Mouse (Mus musculus): Measurements from ENCODE around the gene Ces4a.

DNA sequence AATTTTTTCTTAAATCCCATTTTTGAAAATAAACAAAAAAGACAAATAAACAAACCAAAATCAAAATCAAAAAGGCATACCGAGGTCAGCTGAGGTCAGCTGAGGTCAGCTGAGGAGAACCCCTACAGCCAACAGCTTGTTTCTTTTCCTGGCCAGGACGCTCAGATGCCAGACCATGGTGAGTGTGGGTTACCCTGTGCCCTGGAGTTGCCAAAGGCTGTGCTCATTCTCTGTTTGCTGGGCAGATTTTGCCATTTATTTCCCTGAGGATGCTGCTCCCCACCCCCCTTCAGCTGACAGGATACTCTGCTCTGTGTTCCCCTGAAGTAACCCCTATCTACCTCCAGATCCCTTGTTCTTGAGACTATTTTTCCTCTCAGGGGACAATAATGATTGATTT, 35.5 kb downstream of the Ces4a start:
- TF ChIP-seq POLR2A (IDR thresholded peaks at IDR 0.05; ENCODE audit: insufficient read depth, low read depth, low read length) (no peak), CTCF (IDR thresholded peaks at IDR 0.05; ENCODE audit: insufficient read depth, low read depth, low read length) (no peak)

Measured in olfactory bulb, adult 2 months (tissue).